Mouse (Mus musculus): Measurements from ENCODE around the gene Dnase1. TPM values are rescaled to one million over a fixed set of nuclear protein-coding genes. Genes with fewer than 3 reads are reported as not detected.

Dnase1 gene
- total and polyA plus RNA-seq, 2 experiments from 2014 or later: 2.0 TPM; not detected in 1

DNA sequence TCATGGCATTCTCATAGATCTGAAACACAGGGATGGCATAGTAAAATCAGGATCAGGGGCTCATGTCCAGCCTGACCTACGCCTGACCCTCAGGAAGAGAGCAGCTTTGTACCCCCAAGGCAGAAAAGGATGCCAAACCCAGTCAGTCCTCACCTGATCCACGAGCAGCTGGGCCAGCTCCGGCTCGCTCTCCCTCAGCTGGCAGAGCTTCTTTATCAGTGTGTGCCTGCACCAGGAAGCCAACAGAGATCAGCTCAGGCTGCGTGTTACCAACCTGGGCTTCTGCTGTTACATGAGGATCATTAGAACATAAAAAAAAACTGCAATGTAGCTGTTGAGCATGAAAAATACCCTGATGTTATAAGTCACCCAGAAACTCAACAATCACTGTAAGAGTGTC is 3.5 kb downstream of the Dnase1 start:
- no peaks in the 10 kb centered on the region for H3K27me3 ChIP-seq (ENCODE audit: insufficient read depth, low read length)
- H3K4me2 ChIP-seq (ENCODE audit: low read depth, low read length, poor library complexity, severe bottlenecking): no peak overlapping the region
- no peaks in the 10 kb centered on the region for H3K4me1 ChIP-seq (ENCODE audit: insufficient read depth, low read length)
- H3K36me3 ChIP-seq (ENCODE audit: insufficient read depth, low read length): peaks cover 45% of the 10 kb centered on the region
- no peak overlapping the region for H3K27ac ChIP-seq (ENCODE audit: low read depth, low read length)
- no peak for TF ChIP-seq CTCF (IDR thresholded peaks at IDR 0.05)
- WGBS: 90% methylated on average over 5 of the region's 5 CpGs
- ATAC-seq (ENCODE audit: low FRiP score): no peak
- DNase-seq (ENCODE audit: low spot score): no peak
- no peak overlapping the region for H3K9ac ChIP-seq (replicated peaks; ENCODE audit: low read length, poor library complexity, severe bottlenecking)
- H3K4me3 ChIP-seq (ENCODE audit: low read depth, low read length): no peak overlapping the region
- H3K9me3 ChIP-seq (ENCODE audit: low read length): no peaks in the 10 kb centered on the region

- Histone ChIP-seq H3K4me2 (ENCODE audit: low read depth, low read length, poor library complexity, severe bottlenecking) (no peak overlapping the region), H3K4me3 (ENCODE audit: low read depth, low read length) (no peak overlapping the region), H3K36me3 (ENCODE audit: insufficient read depth, low read length) (peaks cover 54% of the 10 kb centered on the region), H3K27me3 (ENCODE audit: insufficient read depth, low read length) (no peaks in the 10 kb centered on the region), H3K9me3 (ENCODE audit: low read length) (no peaks in the 10 kb centered on the region), H3K9ac (replicated peaks; ENCODE audit: low read length, poor library complexity, severe bottlenecking) (no peak overlapping the region), H3K27ac (ENCODE audit: low read depth, low read length) (no peak overlapping the region), H3K4me1 (ENCODE audit: insufficient read depth, low read length) (no peaks in the 10 kb centered on the region)
- 99% methylated on average over 4 of the region's 4 CpGs for WGBS
- TF ChIP-seq CTCF (IDR thresholded peaks at IDR 0.05): no peak
- DNase-seq (ENCODE audit: low spot score): no peak
- no peak for ATAC-seq (ENCODE audit: low FRiP score)
Observed at GRCm38 (mm10) chr16:4041646-4042045, 4.9 kb downstream of the Dnase1 start.

DNA sequence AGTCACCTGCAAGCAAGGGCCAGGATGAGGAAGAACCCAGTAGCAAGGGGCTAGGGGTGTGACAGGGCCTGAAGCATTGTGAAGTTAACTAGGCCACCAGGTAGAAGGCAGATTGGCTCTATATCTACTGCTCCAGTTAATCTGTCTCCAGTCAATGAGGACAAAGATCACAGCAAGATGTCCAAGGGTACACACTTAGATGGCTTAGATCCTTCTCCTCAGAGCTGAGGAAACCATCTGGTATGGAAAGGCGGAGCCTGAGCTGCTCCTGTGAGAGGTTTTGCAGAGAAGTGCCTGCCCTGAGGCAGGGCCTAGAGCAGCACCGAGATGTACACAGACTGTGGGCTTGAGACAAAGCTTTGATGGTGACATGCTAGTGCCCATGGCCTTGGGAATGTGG is 7.4 kb downstream of the Dnase1 start:
- no peak for DNase-seq (ENCODE audit: low spot score)
- no peaks in the 10 kb centered on the region for H3K27me3 ChIP-seq (ENCODE audit: insufficient read depth, low read length)
- no peak overlapping the region for H3K27ac ChIP-seq (ENCODE audit: low read depth, low read length)
- no peak for TF ChIP-seq CTCF (IDR thresholded peaks at IDR 0.05)
- no peak overlapping the region for H3K4me2 ChIP-seq (ENCODE audit: low read depth, low read length, poor library complexity, severe bottlenecking)
- no peak overlapping the region for H3K9ac ChIP-seq (replicated peaks; ENCODE audit: low read length, poor library complexity, severe bottlenecking)
- WGBS: 89% methylated on average over 2 of the region's 2 CpGs
- H3K4me3 ChIP-seq (ENCODE audit: low read depth, low read length): no peak overlapping the region
- no peak for ATAC-seq (ENCODE audit: low FRiP score)
- peaks cover 50% of the 10 kb centered on the region for H3K36me3 ChIP-seq (ENCODE audit: insufficient read depth, low read length)
- H3K9me3 ChIP-seq (ENCODE audit: low read length): no peaks in the 10 kb centered on the region
- H3K4me1 ChIP-seq (ENCODE audit: insufficient read depth, low read length): no peaks in the 10 kb centered on the region

- no peak for DNase-seq (ENCODE audit: low spot score)
- no peaks in the 10 kb centered on the region for H3K9me3 ChIP-seq (ENCODE audit: low read length)
- no peak overlapping the region for H3K9ac ChIP-seq (replicated peaks; ENCODE audit: low read length, poor library complexity, severe bottlenecking)
- H3K4me1 ChIP-seq (ENCODE audit: insufficient read depth, low read length): no peaks in the 10 kb centered on the region
- no peak overlapping the region for H3K27ac ChIP-seq (ENCODE audit: low read depth, low read length)
- no peak overlapping the region for H3K4me3 ChIP-seq (ENCODE audit: low read depth, low read length)
- peaks cover 48% of the 10 kb centered on the region for H3K36me3 ChIP-seq (ENCODE audit: insufficient read depth, low read length)
- ATAC-seq (ENCODE audit: low FRiP score): no peak
- H3K4me2 ChIP-seq (ENCODE audit: low read depth, low read length, poor library complexity, severe bottlenecking): no peak overlapping the region
- no peak; the same call in 1 of the 2 replicates for TF ChIP-seq CTCF (IDR thresholded peaks at IDR 0.05)
- H3K27me3 ChIP-seq (ENCODE audit: insufficient read depth, low read length): no peaks in the 10 kb centered on the region
- WGBS: 76% methylated on average over 4 of the region's 4 CpGs
Observed at GRCm38 (mm10) chr16:4045524-4045923, 8.8 kb downstream of the Dnase1 start.

DNA sequence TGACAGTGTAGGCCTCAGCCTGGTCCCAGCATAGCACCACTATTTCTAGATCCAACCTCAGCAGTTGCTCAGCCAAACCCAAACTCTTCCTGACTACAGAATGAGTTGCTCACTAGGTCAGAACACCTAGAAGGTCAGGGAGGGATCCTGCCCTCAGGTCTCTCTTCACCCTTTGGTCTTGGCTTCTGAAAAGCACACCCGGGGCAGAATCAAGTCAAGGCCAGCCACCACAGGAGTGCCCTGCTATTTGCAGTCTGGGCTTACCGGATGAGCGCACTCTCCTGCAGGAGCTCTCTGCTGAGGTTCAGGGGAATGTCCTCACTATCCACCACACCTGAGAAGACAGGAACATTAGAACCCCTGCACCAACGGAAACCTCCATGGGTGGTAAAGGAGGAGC is 15.9 kb downstream of the Dnase1 start:
- DNase-seq (ENCODE audit: low spot score) (no peak), ATAC-seq (ENCODE audit: low FRiP score) (no peak)
- Histone ChIP-seq H3K27me3 (ENCODE audit: insufficient read depth, low read length) (no peaks in the 10 kb centered on the region), H3K9ac (replicated peaks; ENCODE audit: low read length, poor library complexity, severe bottlenecking) (no peak overlapping the region), H3K4me3 (ENCODE audit: low read depth, low read length) (no peak overlapping the region), H3K36me3 (ENCODE audit: insufficient read depth, low read length) (peaks cover 57% of the 10 kb centered on the region), H3K4me1 (ENCODE audit: insufficient read depth, low read length) (no peaks in the 10 kb centered on the region), H3K4me2 (ENCODE audit: low read depth, low read length, poor library complexity, severe bottlenecking) (no peak overlapping the region), H3K27ac (ENCODE audit: low read depth, low read length) (no peak overlapping the region), H3K9me3 (ENCODE audit: low read length) (no peaks in the 10 kb centered on the region)
- TF ChIP-seq CTCF (IDR thresholded peaks at IDR 0.05): no peak
- 96% methylated on average over 4 of the region's 4 CpGs for WGBS

DNA sequence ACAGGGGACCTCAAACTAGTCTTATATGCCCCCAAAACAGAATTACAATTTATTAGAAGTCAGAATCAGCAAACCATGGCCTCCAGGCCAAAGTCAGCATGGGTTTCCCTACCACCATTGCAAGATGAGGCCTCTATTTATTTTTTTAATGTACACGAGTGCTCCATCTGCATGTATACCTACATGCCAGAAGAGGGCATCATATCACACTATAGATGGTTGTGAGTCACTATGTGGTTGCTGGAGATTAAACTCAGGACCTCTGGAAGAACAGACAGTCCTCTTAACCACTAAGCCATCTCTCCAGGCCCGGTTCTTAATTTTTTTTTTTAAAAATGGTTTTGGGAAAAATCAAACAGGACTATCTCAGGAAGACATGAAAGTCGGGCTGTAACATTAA is 17.1 kb downstream of the Dnase1 start:
- H3K9ac ChIP-seq (replicated peaks; ENCODE audit: low read length, poor library complexity, severe bottlenecking): no peak overlapping the region
- H3K27me3 ChIP-seq (ENCODE audit: insufficient read depth, low read length): no peaks in the 10 kb centered on the region
- no peak overlapping the region for H3K4me3 ChIP-seq (ENCODE audit: low read depth, low read length)
- TF ChIP-seq CTCF (IDR thresholded peaks at IDR 0.05): no peak
- no peak overlapping the region for H3K27ac ChIP-seq (ENCODE audit: low read depth, low read length)
- no peaks in the 10 kb centered on the region for H3K9me3 ChIP-seq (ENCODE audit: low read length)
- no peak for DNase-seq (ENCODE audit: low spot score)
- H3K4me1 ChIP-seq (ENCODE audit: insufficient read depth, low read length): no peaks in the 10 kb centered on the region
- WGBS: 82% methylated on average over 3 of the region's 3 CpGs
- H3K4me2 ChIP-seq (ENCODE audit: low read depth, low read length, poor library complexity, severe bottlenecking): no peak overlapping the region
- peaks cover 58% of the 10 kb centered on the region for H3K36me3 ChIP-seq (ENCODE audit: insufficient read depth, low read length)
- no peak for ATAC-seq (ENCODE audit: low FRiP score)

Measured in midbrain, postnatal 0 days (tissue).